Mouse (Mus musculus): ENCODE data around the gene Hook2.

Gene Hook2

DNA sequence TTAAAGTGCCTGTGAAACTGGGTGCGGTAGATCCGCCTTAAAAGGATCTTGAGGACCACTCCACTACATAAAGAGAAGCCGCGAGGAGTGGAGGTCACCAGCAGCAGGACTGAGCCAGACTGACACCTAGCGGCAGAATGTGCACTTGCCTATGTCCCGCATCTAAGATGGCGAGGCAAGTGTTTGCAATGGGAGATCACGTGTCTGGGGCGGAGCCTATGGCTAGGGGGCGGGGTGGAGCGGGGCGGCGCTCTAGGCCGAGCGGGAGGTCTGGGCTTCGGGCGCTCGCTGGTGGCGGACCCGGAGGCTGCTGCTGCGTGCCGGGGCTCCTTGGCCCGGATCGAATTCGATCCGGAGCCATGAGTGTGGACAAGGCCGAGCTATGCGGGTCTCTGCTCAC, at the start of gene Hook2:
Hook2 (plus strand) TSS at position 255 of the 400 bp plus-strand sequence.
- DNase-seq (ENCODE audit: low read depth) = peak; percentile 99

DNA sequence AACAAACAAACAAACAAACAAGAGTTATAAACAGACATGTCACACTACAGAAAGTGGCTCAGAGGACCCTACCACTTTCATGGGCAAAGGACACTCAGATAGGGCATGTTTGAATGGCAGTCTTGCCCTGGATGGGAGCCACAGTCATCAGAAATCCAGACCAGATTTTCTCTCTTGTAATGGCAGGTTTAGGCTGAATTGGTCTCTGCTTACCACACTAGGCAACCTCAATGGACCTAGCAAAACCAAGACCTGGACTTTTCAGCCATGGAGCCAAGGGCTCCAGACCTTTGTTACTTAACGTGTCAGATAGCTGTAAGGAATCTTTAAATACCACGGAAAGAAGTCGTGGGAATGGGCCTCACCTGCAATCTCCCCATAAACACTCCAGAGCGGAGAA, 46.7 kb upstream of the Hook2 start:
- no peak for DNase-seq (ENCODE audit: low read depth)

DNA sequence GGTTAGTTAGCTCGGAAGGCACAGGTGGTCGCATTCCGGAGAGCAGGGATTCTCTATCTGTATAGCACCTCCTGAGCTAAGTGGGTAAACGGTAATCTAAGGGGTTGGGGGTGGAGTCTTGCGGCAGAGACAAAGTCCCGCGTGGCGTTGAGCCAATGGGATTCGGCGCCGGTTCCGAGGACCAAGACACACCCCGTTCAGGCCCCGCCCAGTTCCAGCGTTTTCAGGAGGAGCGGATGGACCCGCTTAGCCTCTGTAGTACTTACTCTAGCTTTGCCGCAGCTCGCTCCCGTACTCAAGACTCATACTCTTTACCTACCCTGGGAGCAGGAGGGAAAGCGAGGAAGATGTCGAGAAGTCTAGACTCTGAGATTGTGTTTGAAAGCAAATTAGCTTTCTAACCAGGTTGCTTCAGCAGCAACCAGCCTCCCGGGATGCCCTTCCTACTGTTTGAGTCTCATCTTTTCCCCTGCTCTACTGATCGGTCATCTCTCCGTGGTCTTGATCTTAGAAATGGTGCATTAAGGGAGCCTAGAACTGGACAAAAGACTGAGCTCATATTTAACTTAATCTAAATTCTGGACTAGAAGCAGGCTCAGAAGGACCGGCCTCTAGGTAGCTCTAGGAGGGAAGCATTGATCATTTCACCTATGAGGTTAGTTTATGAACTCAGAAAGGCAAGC, 45.8 kb upstream of the Hook2 start:
- peak; percentile 81 for DNase-seq (ENCODE audit: low read depth)

DNA sequence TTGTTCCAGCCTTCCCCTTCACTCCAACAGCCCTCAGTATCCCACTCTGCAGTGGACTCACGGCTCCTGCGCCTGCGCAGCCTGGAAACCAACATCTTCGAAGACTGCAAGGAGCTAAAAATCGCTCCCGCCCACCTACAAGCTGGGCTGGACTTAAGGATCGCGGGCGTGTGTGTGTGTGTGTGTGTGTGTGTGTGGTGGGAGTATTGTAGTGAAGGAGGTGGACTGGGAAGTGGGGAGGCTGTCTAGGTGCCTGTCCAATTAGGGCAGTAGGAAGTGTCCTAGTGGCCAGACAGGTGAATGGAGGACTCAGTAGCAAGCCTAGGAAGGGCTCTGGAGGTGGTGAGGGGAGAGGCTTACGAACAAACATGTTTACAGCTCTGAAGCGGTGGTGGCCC, 45.2 kb upstream of the Hook2 start:
- DNase-seq (ENCODE audit: low read depth) = no peak

DNA sequence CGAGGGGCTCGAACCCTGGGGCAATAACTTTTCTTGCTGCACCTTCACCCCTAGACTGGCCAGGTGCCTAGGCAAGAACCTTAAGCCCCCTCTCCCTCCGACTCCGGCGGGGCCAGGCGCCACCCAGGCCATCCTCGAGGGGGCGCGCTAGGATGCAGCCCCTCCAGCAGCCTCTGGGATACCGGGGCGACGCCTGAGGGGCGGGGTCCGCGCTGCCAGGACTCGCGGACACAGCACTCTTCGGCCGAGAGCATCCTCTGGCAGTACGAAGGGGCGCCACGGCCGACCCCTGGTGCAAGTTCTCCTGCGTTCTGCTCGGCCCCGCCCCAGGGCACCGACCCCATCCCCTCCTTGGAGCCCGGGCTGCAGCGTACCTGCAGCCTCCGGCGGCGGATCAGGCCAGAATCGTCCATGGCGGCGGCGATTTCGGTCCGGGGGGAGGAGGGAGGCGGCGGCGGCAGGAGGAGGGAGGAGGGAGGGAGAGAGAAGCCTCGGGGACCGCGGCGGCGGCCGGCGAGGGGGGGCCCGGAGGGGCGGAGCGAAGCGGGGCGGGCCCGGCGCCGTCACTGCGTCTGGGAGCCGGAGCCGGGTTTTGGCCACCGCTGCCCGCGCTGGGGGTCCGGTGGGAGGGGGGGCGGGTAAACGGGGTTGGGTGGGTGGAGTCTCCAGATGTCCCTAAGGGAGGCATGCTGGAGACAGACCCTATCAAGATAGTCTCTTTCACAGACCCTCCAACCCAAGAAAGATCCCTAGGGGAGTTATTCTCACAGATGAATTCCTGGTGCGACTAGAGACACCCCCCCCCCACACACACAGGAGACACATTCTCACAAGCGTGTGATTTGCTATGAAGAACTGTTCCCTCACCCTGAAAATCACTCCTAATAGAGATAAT, 44.5 kb upstream of the Hook2 start:
- no peak for DNase-seq (ENCODE audit: low read depth)

DNA sequence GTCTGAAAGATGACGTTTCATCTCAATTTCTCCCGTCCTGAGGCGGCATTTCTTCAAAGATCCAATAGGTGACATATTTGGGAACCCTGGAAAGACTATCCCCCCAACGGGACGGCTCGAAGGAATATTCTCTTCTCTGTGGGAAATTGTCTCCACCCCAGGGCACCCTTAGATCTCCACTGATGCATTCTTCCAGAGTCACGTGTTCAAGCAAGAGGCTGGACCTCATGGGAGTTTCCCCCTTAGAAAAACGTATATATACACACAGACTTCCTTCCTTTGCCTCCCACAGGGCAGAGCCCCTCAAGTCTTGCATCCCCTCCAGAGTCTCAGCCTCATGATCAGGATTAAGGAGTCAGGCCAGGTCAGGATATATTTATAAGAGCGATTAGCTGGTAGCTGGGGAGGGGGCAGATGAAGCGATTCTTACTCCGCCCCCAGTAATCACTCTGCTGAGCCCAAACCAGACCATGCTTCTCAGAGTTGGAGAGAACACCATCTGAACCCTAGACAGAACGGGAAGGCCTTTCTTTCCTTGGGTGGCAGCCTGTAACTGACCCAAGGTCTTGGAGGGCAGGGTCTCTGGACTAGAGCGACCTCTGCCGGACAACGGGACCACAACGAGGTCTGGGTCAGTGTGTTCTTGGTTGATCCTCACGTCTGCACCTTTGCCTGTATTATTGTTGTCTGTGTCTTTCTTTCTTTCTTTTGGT, 43.7 kb upstream of the Hook2 start, which contains the start of gene Rtbdn:
Rtbdn (plus strand) TSS at position 464 of the 713 bp plus-strand sequence.
- DNase-seq (ENCODE audit: low read depth) = no peak

DNA sequence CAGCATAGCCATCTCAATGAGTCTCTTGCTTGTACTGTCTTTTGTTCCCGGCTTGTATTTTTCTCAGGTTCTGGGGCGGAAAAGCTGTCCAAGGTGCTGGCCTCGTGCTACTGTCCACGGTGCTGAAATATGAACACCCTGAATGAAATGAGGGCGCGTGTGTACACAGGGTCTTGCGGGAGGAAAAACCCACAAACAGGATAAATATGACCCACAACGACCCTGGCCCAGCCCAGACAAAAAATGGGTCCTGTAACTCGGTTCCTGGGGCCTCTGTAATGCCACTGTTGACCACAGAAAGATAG, 43.2 kb upstream of the Hook2 start:
- DNase-seq (ENCODE audit: low read depth) = peak; percentile 70

DNA sequence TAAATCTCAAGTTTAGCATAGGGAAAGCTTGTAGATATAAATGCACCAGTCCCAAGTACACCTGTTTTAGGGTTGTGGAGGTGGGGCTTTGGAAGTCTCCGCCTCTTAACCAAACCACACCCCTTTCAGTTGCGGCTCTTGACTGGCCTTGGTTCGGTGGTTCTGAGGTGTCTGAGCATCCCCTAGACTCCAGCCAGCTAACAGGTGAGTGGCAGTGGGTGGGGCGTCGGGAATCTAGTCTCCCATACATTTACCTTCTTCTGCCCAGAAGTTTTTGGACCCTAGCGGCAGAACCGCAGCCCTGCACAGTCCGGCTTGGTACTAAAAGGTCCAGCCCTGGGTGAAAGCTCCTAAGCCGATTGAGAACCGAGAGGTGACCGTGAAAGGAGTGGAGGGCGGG, 40.6 kb upstream of the Hook2 start:
- no peak for DNase-seq (ENCODE audit: low read depth)

DNA sequence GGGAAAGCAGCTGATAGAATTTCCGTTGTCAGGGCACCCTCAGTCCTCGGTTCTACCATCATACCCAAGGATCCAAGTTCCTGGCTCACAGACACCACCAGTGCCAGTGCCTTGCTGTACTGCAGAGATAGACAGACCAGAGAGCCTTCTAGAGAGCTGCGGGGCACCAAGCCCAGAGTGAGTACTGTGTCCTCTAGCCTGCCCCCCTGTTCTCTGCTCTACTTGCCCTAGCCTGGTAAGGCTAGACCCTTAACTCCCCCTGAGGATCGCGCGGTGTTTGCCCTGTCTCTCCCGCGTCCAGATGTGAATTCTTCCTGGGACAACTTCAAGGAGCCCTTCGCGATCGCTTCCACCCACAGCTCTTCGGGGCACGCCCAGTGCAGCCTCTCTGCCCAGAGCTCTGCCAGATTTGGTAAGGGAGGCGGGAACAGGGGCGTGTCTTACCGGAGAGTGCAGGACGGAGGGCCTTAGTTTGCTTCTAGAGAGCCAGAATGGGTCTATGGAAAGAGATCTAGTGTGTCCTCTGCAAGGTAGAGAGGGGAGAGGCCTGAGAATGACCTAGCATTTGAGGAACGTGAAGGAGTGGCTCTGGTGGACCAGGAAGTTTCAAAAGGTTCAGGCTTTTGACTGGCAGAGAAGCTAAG, 37.7 kb upstream of the Hook2 start:
- no peak for DNase-seq (ENCODE audit: low read depth)

DNA sequence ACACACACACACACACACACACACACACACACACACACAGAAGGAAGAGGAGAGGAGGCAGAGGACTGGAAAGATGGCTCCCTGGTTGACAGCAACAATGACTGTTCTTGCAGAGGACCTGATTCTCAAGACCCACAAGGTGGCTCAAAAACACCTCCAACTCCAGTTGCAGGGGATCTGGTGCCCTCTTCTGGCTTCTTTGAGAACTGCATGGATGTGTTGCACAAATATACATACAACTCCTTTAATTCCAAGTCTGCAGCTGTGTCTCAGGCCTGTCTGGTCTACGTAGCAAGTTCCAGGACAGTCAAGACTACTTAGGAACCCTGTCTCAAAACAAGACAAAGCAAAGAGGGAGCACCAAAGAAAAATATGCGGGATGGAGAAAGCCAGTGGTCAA, 33.6 kb upstream of the Hook2 start:
- peak; percentile 81 for DNase-seq (ENCODE audit: low read depth)

DNA sequence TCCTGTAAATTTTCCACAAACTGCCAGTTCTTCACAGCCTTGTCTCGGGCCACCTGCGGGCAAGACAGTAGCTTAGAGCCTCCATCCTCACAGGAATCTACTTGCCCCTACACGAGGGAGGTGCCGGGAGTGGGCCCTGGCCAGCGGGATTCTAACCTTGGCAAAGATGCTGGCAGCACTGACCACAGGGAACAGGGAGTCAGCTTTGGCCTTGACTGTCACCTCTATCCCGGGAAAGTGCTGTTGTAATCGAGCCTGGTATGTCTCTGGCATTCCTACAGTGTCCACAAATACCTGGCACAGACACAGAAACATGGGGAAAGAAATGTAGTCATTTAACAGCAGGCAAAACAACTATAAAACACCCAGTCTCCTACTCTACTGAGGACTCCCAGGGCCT, 30.6 kb upstream of the Hook2 start:
- no peak for DNase-seq (ENCODE audit: low read depth)

DNA sequence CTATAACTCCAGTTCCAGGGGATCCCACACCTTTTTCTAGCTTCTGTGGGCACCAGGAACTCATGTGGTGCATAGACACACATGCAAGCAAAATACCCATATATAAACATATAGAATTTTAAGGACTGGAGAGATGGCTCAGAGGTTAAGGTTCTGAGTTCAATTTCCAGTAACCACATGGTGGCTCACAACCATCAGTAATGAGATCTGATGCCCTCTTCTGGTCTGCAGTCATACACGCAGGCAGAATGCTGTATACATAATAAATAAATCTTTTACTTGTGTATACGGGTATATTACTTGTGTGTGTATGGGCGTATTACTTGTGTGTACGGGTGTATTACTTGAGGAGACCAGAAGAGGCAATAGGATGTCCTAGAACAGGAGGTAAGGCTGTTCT, 26.5 kb upstream of the Hook2 start:
- no peak for DNase-seq (ENCODE audit: low read depth)

DNA sequence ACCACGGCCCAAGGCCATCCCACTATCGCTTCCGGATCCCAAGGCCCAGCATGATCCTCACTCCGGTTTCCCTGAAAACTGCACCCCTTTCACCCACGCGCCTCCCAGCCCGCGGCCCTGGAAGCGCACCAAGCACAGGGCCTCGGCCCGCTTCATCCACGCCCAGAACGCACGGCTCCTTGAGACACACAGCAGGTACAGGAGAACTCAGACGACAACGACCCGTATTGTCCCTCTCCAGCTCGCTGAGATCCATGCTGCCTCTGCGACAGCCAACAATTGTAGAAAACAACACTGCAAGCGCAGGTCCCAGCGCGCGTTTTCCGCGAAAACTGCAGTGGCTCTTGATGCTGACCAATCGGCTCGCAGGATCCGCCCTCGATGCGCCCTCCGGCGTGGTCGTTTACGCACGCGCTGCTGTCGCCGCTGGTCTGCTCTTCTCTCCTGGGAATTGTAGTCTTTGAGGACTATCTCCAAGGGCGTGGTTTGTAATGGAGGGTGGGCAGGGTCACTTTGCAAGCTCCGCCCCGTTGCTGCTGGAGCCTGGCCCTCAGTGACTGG, 24.6 kb upstream of the Hook2 start:
- DNase-seq (ENCODE audit: low read depth) = peak; percentile 96

DNA sequence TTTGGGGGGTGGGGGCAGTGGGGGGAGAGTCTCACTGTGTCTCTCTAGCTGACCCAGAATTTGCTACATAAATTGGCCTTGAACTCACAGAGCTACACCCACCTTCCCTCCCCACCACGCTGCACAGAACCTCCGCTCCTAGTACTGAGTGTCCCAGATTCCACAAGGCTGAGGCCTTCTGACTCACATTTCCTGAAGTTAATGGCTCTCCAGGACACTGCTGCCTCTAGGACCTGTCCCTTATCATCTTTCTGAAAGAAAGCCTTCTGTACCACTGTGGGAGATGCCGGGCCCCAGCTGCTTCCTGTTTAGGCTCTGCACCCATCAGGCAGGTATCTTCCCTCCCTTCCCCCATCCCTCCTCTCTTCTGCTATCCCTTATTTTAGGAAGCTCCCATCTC, 23.8 kb upstream of the Hook2 start:
- no peak for DNase-seq (ENCODE audit: low read depth)

DNA sequence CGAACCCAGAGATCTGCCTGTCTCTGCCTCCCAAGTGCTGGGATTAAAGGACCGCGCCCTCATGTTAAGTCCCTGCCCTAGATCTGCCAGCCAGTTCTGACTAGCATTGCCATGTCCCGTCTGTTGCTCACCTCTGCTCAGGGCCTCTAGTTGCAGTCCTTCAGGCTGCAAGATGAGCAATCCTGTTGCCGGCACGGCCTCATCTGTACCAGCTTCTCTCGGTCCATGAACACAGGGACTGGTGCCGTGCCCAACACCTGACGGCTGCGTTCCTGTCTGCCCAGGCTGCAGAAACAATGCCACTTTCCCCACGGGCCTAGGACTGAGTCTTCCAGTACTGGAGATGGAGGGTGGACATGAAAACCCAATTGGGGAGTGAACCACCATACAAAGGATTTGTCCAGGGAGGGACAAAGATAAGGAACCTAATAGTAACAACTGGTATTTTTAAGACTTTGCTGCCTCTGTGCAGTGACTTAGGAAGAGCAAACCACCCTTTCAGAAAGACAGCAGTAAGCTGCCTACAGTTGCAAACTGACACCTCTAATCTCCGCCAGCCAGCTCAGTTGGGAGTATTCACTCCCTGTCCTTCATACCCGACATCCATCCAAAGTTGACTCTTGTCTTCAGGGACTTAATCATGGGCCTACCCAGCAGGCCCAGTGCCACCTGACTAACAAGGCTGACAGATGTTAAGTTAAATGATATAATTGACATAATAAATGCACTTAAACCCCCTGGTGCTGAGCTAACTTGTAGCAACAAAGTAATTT, 22.7 kb upstream of the Hook2 start:
- no peak for DNase-seq (ENCODE audit: low read depth)

DNA sequence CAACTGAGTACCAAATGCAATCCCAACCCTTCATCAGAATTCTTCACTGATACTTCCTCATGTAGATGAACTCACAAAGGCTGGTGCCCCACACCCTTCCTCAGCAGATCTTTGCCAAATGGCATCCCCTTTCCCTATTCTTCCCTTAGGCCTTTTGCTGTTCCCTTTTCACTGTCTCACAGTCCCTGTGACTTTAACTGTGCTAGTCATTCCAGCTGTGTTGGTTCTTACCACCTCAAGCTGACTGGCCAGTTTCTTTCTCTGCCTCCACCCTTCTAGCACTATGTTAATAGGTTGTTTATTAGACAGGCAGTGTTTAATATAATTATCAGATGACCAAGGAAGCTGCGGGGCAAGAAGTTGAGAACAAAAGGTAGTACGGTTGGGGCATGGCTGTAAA, 21.8 kb upstream of the Hook2 start:
- no peak for DNase-seq (ENCODE audit: low read depth)

DNA sequence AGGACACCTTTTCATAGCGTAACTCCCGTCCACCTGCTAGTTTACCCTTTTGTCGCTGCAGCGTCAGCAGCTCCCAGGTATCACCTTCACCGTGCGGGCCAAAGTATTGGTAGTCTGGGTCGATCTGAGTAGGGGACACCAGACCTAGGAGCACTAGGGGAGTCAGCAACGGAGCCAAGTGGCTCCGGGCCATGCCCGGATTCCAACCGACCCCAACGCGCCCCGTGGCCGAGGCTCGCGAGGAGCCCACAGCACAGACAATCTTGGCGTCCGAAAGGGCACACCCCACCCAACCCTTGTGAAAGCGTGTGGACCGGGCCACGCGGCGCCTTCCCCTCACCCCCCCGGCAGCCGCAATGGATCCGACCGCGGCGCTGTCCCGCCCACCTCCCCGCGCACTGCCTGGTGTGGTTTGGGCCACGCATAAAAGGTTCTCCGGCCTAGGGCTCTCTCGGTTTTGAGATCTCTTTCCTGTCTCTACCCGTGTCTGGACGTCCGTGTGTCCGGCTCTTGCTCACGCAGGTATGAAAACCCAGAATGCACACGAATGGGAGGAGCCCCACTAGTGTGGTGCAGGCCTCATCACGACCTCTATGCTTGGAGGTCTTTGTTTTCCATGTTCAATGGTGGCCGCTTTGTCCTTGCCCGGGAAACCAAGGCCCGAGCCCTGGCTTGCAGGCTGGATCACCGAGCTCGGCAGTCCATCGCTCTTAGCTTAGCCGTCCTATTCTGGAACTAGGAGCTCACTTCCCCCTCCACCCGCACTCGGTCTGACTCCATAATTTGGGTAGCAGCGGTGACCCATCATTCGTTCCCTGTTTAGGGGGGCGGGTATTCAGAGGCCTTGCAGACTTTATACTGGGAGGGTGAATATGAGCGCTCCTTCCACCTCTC, 20.9 kb upstream of the Hook2 start, which contains the start of the genes Gm49661, Prdx2 and Rnaseh2a:
Gm49661 (minus strand) TSS at position 193 of the 894 bp plus-strand sequence.
Prdx2 (plus strand) TSS at position 347 of the 894 bp plus-strand sequence.
Rnaseh2a (minus strand) TSS at position 527 of the 894 bp plus-strand sequence.
- no peak for DNase-seq (ENCODE audit: low read depth)

DNA sequence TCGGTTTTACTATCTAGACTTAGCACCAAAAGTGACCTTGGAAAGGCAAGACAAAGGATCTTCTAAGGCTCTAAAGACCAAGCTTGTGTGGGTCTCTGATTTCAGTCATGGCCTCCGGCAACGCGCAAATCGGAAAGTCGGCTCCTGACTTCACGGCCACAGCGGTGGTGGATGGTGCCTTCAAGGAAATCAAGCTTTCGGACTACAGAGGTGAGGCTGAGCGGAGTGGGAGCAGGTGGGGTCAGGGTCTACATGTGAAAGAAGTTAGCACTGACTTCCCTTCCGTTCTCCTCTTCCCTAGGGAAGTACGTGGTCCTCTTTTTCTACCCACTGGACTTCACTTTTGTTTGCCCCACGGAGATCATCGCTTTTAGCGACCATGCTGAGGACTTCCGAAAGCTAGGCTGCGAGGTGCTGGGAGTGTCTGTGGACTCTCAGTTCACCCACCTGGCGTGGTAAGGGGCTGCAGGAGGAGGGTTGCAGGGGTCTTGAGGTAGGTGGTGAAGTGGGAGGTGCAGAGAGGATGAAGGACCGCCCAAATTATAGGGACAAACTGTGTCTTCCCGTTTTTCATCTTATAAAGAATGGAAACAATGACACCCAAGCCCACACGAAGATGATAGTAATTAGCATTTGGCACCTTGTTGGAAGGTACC, 20.1 kb upstream of the Hook2 start:
- DNase-seq (ENCODE audit: low read depth) = no peak

DNA sequence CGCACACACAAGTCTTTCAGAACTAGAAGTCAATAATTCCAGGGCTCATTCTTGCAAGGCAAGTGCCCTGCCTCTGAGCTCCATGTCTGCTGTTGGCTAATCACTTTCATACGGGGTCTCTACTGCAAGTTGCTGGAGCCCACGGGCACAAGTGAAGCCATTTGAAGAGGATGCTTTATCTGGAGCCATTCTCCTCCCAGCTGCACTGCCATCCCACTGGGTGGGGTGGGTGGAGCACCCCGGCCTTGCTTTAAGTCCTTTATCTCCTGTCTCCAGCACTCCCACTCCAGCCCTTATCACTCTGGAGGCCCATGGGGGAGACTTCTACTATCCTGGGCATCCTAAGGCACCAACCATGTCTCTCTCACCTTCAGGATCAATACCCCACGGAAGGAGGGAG, 19.5 kb upstream of the Hook2 start:
- no peak for DNase-seq (ENCODE audit: low read depth)
